Mouse (Mus musculus): Measurements from ENCODE around the gene Kifc5b. TPM values are rescaled to one million over a fixed set of nuclear protein-coding genes. Genes with fewer than 3 reads are reported as not detected.

The Kifc5b gene
- polyA plus RNA-seq, 1 experiment from 2014 or later: 9.6 TPM

- WGBS: 10% methylated on average over 23 of the region's 23 CpGs
- peak overlapping the region; percentile 77 for H3K4me2 ChIP-seq
- peak overlapping the region; percentile 55 for H3K9ac ChIP-seq
- peak overlapping the region; percentile 38 for H3K4me3 ChIP-seq (ENCODE audit: low read depth, low read length)
- no peaks in the 10 kb centered on the region for H3K9me3 ChIP-seq (ENCODE audit: low read depth, low read length)
- DNase-seq (peak; percentile 17), ATAC-seq (ENCODE audit: insufficient read depth) (peak; percentile 39)
- peaks cover 38% of the 10 kb centered on the region for H3K4me1 ChIP-seq (ENCODE audit: insufficient read depth)
- no peak for TF ChIP-seq CTCF (IDR thresholded peaks at IDR 0.05; ENCODE audit: low read depth)
- peaks cover 26% of the 10 kb centered on the region; the same call in 1 of the 2 replicates for H3K36me3 ChIP-seq (ENCODE audit: insufficient read depth)
- H3K27me3 ChIP-seq (ENCODE audit: insufficient read depth, low read length): no peaks in the 10 kb centered on the region
- H3K27ac ChIP-seq (ENCODE audit: low read depth): 0 out of 2 replicates have a peak overlapping the region, but pooled peaks have one; percentile 2
Observed at GRCm38 (mm10) chr17:26951952-26952877, 35.3 kb downstream of the Kifc5b start.

- peaks cover 32% of the 10 kb centered on the region for H3K4me1 ChIP-seq (ENCODE audit: insufficient read depth)
- H3K9ac ChIP-seq: 0 out of 2 replicates have a peak overlapping the region, but pooled peaks have one; percentile 47
- H3K4me3 ChIP-seq (ENCODE audit: low read depth, low read length): no peak overlapping the region
- peaks cover 36% of the 10 kb centered on the region for H3K36me3 ChIP-seq (ENCODE audit: insufficient read depth)
- no peak for TF ChIP-seq CTCF (IDR thresholded peaks at IDR 0.05; ENCODE audit: low read depth)
- H3K9me3 ChIP-seq (ENCODE audit: low read depth, low read length): no peaks in the 10 kb centered on the region
- H3K27ac ChIP-seq (ENCODE audit: low read depth): no peak overlapping the region
- H3K27me3 ChIP-seq (ENCODE audit: insufficient read depth, low read length): no peaks in the 10 kb centered on the region
- H3K4me2 ChIP-seq: peak overlapping the region; percentile 77
- ATAC-seq (ENCODE audit: insufficient read depth) (no peak), DNase-seq (no peak)
- 31% methylated on average over 6 of the region's 6 CpGs for WGBS
Observed at GRCm38 (mm10) chr17:26953201-26953600, 36.3 kb downstream of the Kifc5b start.

- DNase-seq: peak; percentile 30
- Histone ChIP-seq H3K27me3 (ENCODE audit: insufficient read depth, low read length) (no peaks in the 10 kb centered on the region), H3K4me3 (ENCODE audit: low read depth, low read length) (peak overlapping the region; percentile 14), H3K9me3 (ENCODE audit: low read depth, low read length) (no peaks in the 10 kb centered on the region), H3K4me1 (ENCODE audit: insufficient read depth) (peaks cover 32% of the 10 kb centered on the region), H3K4me2 (peak overlapping the region; percentile 77), H3K27ac (ENCODE audit: low read depth) (peak overlapping the region; percentile 42; the same call in 1 of the 2 replicates), H3K36me3 (ENCODE audit: insufficient read depth) (peaks cover 41% of the 10 kb centered on the region), H3K9ac (peak overlapping the region; percentile 47)
- ATAC-seq (ENCODE audit: insufficient read depth): no peak
- 11% methylated on average over 16 of the region's 16 CpGs for WGBS
- no peak for TF ChIP-seq CTCF (IDR thresholded peaks at IDR 0.05; ENCODE audit: low read depth)
Observed at GRCm38 (mm10) chr17:26953726-26954125, 36.8 kb downstream of the Kifc5b start.

- H3K27ac ChIP-seq (ENCODE audit: low read depth): no peak overlapping the region
- 67% methylated on average over 5 of the region's 5 CpGs for WGBS
- no peaks in the 10 kb centered on the region for H3K27me3 ChIP-seq (ENCODE audit: insufficient read depth, low read length)
- no peak overlapping the region for H3K9ac ChIP-seq
- H3K4me2 ChIP-seq: no peak overlapping the region
- no peak overlapping the region for H3K4me3 ChIP-seq (ENCODE audit: low read depth, low read length)
- no peaks in the 10 kb centered on the region for H3K9me3 ChIP-seq (ENCODE audit: low read depth, low read length)
- DNase-seq (no peak), ATAC-seq (ENCODE audit: insufficient read depth) (no peak)
- H3K36me3 ChIP-seq (ENCODE audit: insufficient read depth): peaks cover 66% of the 10 kb centered on the region
- no peak for TF ChIP-seq CTCF (IDR thresholded peaks at IDR 0.05; ENCODE audit: low read depth)
- H3K4me1 ChIP-seq (ENCODE audit: insufficient read depth): peaks cover 21% of the 10 kb centered on the region
Observed at GRCm38 (mm10) chr17:26956309-26956708, 39.4 kb downstream of the Kifc5b start.

GRCm38 (mm10) chr17:26956895-26957294, 40.0 kb downstream of the Kifc5b start:
- no peak for TF ChIP-seq CTCF (IDR thresholded peaks at IDR 0.05; ENCODE audit: low read depth)
- Histone ChIP-seq H3K9me3 (ENCODE audit: low read depth, low read length) (no peaks in the 10 kb centered on the region), H3K36me3 (ENCODE audit: insufficient read depth) (peaks cover 72% of the 10 kb centered on the region), H3K9ac (no peak overlapping the region), H3K4me3 (ENCODE audit: low read depth, low read length) (no peak overlapping the region), H3K27ac (ENCODE audit: low read depth) (no peak overlapping the region), H3K27me3 (ENCODE audit: insufficient read depth, low read length) (no peaks in the 10 kb centered on the region), H3K4me1 (ENCODE audit: insufficient read depth) (peaks cover 17% of the 10 kb centered on the region), H3K4me2 (no peak overlapping the region)
- 79% methylated on average over 18 of the region's 18 CpGs for WGBS
- DNase-seq (no peak), ATAC-seq (ENCODE audit: insufficient read depth) (no peak)

- no peak for TF ChIP-seq CTCF (IDR thresholded peaks at IDR 0.05; ENCODE audit: low read depth)
- H3K27ac ChIP-seq (ENCODE audit: low read depth): no peak overlapping the region
- no peaks in the 10 kb centered on the region for H3K27me3 ChIP-seq (ENCODE audit: insufficient read depth, low read length)
- 92% methylated on average over 5 of the region's 5 CpGs for WGBS
- no peak overlapping the region for H3K4me3 ChIP-seq (ENCODE audit: low read depth, low read length)
- H3K9me3 ChIP-seq (ENCODE audit: low read depth, low read length): no peaks in the 10 kb centered on the region
- no peak overlapping the region for H3K4me2 ChIP-seq
- ATAC-seq (ENCODE audit: insufficient read depth) (no peak), DNase-seq (no peak)
- H3K4me1 ChIP-seq (ENCODE audit: insufficient read depth): peaks cover 7% of the 10 kb centered on the region
- no peak overlapping the region for H3K9ac ChIP-seq
- H3K36me3 ChIP-seq (ENCODE audit: insufficient read depth): peaks cover 79% of the 10 kb centered on the region
Observed at GRCm38 (mm10) chr17:26957872-26958271, 41.0 kb downstream of the Kifc5b start.

- no peak for ATAC-seq (ENCODE audit: insufficient read depth)
- no peak for TF ChIP-seq CTCF (IDR thresholded peaks at IDR 0.05; ENCODE audit: low read depth)
- H3K4me3 ChIP-seq (ENCODE audit: low read depth, low read length): no peak overlapping the region
- H3K27ac ChIP-seq (ENCODE audit: low read depth): no peak overlapping the region
- peaks cover 84% of the 10 kb centered on the region for H3K36me3 ChIP-seq (ENCODE audit: insufficient read depth)
- H3K4me1 ChIP-seq (ENCODE audit: insufficient read depth): 0 out of 2 replicates have a peak, but pooled peaks cover 2% of the 10 kb centered on the region
- H3K27me3 ChIP-seq (ENCODE audit: insufficient read depth, low read length): no peaks in the 10 kb centered on the region
- WGBS: 48% methylated on average over 5 of the region's 5 CpGs
- no peaks in the 10 kb centered on the region for H3K9me3 ChIP-seq (ENCODE audit: low read depth, low read length)
- H3K9ac ChIP-seq: no peak overlapping the region
- DNase-seq: no peak
- no peak overlapping the region for H3K4me2 ChIP-seq
Observed at GRCm38 (mm10) chr17:26958880-26959279, 42.0 kb downstream of the Kifc5b start.

Measured in lung, embryonic 14.5 days (tissue).